Mouse (Mus musculus): ENCODE results near the gene Paqr7. TPM values are rescaled to one million over a fixed set of nuclear protein-coding genes. Genes with fewer than 3 reads are reported as not detected.
"Not testable (repeated sequence)": the region's sequence is repeated elsewhere in the genome, so short reads cannot be mapped to it uniquely, and the experiment has no call there.

The Paqr7 gene
- polyA plus RNA-seq, 1 experiment = 29.4 TPM

DNA sequence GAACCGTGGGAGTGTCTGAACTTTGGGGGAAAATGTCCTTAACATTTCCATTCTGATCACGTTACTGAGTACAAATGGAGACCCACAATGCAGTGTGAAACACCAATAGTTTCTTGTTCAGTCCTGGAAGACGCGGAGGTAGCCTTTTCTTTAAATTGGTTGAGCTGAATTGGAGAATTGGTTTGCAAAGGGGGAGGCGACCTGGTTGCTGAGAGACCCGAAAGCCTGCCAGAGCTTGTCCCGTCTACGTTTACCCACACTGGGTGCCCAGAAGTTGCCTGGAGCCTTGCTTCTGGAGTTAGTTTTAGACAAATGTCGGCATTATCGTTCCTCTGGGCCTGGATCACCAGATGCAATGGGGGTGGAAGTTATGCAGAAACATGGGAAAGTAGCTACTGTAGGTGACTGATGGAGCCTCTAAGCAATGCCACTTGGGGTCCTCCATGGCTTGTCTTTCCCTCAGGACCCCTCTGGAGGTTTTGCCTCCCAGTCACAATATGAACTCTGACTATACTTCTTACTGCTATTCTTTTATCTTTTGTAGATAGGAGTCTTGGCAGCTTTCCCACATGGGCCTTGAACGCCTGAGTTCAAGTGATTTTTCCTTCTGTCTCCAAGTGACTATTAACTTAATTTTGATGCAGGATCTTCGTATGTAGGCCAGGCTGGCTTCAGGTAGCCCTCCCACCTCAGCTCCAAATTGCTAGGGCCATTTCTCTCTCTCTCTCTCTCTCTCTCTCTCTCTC, 1.7 kb downstream of the Paqr7 start:
- no peak overlapping the region for H3K27ac ChIP-seq (ENCODE audit: insufficient read depth, low read length)
- WGBS = 78% methylated on average over 12 of the region's 12 CpGs

DNA sequence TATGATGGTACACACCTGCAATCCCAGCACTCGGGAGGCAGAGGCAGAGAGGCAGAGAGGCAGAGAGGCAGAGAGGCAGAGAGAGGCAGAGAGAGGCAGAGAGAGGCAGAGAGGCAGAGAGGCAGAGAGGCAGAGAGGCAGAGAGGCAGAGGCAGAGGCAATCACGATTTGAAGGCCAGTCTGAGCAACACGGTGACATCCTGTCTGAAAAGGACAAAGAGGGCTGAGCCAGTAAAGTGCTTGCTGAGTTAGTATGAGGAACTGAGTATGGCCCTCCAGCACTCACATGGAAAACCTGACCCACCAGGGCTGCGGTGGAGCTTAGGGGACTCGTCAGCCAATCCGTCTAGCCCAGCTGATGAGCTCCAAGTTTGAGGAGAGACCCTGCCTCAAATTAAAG, 2.5 kb downstream of the Paqr7 start:
- peaks cover 17% of the 10 kb centered on the region; the same call in 1 of the 2 replicates for H3K4me1 ChIP-seq (ENCODE audit: control insufficient read depth, insufficient read depth, insufficient read length)
- not testable (repeated sequence) for H3K4me3 ChIP-seq (ENCODE audit: extremely low read depth, insufficient read depth, insufficient read length); DNase-seq (ENCODE audit: low read depth in 1 of 2, low spot score in 2 of 2); H3K36me3 ChIP-seq (ENCODE audit: control insufficient read depth, insufficient read depth, low read length); H3K27ac ChIP-seq (ENCODE audit: insufficient read depth, low read length); H3K27me3 ChIP-seq (ENCODE audit: control insufficient read depth, insufficient read depth, low read length)
- 58% methylated on average over 6 of the region's 6 CpGs for WGBS

More for the DNA sequence above, 1.7 kb downstream of the Paqr7 start:
- Histone ChIP-seq H3K27me3 (ENCODE audit: control insufficient read depth, insufficient read depth, low read length) (no peaks in the 10 kb centered on the region), H3K36me3 (ENCODE audit: control insufficient read depth, insufficient read depth, low read length) (no peaks in the 10 kb centered on the region), H3K4me3 (ENCODE audit: extremely low read depth, insufficient read depth, insufficient read length) (no peak overlapping the region), H3K4me1 (ENCODE audit: control insufficient read depth, insufficient read depth, insufficient read length) (peaks cover 17% of the 10 kb centered on the region; the same call in 1 of the 2 replicates)
- no peak for DNase-seq (ENCODE audit: low read depth in 1 of 2, low spot score in 2 of 2)
- TF ChIP-seq POLR2A (IDR thresholded peaks at IDR 0.05; ENCODE audit: low read depth, low read length) (no peak), CTCF (IDR thresholded peaks at IDR 0.05; ENCODE audit: extremely low read depth, insufficient read depth, insufficient read length, insufficient replicate concordance) (no peak)

DNA sequence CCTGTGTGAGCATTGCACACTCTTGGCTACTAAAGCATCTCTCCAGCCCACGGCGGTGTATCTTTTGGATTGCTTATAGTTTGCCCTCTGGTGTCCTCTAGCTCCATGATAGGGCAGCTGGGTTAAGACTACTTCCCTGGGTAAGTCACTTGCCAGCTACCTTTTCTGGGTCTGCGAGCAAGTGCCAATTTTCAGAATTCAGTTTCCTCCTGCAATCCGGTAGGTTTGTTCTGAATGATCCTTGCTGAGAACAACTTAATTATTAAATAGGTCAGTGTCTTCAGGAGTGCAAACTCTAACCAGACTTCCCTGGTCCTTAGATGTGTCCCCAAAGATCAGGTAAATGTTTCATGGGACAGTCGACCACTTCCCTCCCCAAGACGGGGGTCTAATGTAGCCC, 4.6 kb downstream of the Paqr7 start:
- no peak overlapping the region for H3K4me3 ChIP-seq (ENCODE audit: extremely low read depth, insufficient read depth, insufficient read length)
- peaks cover 4% of the 10 kb centered on the region; the same call in 1 of the 2 replicates for H3K4me1 ChIP-seq (ENCODE audit: control insufficient read depth, insufficient read depth, insufficient read length)
- no peak for DNase-seq (ENCODE audit: low read depth in 1 of 2, low spot score in 2 of 2)
- H3K27ac ChIP-seq (ENCODE audit: insufficient read depth, low read length) = no peak overlapping the region
- H3K27me3 ChIP-seq (ENCODE audit: control insufficient read depth, insufficient read depth, low read length) = no peaks in the 10 kb centered on the region
- H3K36me3 ChIP-seq (ENCODE audit: control insufficient read depth, insufficient read depth, low read length) = no peaks in the 10 kb centered on the region
- 94% methylated on average over 6 of the region's 6 CpGs for WGBS
- TF ChIP-seq CTCF (IDR thresholded peaks at IDR 0.05; ENCODE audit: extremely low read depth, insufficient read depth, insufficient read length, insufficient replicate concordance) (no peak), POLR2A (IDR thresholded peaks at IDR 0.05; ENCODE audit: low read depth, low read length) (no peak)

DNA sequence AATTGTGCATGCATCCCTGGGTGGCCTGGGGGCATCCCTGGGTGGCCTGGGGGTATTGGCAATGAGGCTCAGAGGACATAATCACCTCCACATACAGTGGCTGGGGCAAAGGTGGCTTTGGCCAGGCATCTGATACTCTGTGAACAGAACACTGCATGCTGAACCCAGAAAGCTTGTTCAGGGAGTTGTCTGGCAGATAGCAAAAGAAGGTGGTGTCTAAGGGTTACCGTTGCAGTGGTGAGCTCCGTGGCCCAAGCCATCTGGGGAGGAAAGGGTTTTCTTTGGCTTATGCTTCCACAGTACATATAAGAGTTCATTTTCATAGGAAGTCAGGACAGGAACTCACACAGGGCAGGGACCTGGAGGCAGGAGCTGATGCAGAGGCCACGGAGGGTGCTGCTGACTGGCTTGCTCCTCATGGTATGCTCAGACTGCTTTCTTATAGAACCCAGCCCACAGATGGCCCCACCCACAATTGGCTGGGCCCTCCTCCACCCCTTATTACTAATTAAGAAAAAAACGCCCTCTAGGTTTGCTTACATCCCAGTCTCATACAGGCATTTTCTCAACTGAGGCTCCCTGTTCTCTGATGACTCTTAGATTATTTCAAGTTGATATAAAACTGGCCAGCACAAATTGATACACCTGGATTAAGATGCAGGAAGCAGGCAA, 7.3 kb downstream of the Paqr7 start:
- no peak for TF ChIP-seq POLR2A (IDR thresholded peaks at IDR 0.05; ENCODE audit: low read depth, low read length)
- TF ChIP-seq CTCF (IDR thresholded peaks at IDR 0.05; ENCODE audit: extremely low read depth, insufficient read depth, insufficient read length, insufficient replicate concordance) = no peak
- H3K36me3 ChIP-seq (ENCODE audit: control insufficient read depth, insufficient read depth, low read length) = no peaks in the 10 kb centered on the region; the same call in 1 of the 2 replicates
- DNase-seq (ENCODE audit: low read depth in 1 of 2, low spot score in 2 of 2) = no peak
- no peak overlapping the region for H3K27ac ChIP-seq (ENCODE audit: insufficient read depth, low read length)
- no peaks in the 10 kb centered on the region for H3K27me3 ChIP-seq (ENCODE audit: control insufficient read depth, insufficient read depth, low read length)
- H3K4me1 ChIP-seq (ENCODE audit: control insufficient read depth, insufficient read depth, insufficient read length) = no peaks in the 10 kb centered on the region
- 77% methylated on average over 4 of the region's 4 CpGs for WGBS
- no peak overlapping the region for H3K4me3 ChIP-seq (ENCODE audit: extremely low read depth, insufficient read depth, insufficient read length)

DNA sequence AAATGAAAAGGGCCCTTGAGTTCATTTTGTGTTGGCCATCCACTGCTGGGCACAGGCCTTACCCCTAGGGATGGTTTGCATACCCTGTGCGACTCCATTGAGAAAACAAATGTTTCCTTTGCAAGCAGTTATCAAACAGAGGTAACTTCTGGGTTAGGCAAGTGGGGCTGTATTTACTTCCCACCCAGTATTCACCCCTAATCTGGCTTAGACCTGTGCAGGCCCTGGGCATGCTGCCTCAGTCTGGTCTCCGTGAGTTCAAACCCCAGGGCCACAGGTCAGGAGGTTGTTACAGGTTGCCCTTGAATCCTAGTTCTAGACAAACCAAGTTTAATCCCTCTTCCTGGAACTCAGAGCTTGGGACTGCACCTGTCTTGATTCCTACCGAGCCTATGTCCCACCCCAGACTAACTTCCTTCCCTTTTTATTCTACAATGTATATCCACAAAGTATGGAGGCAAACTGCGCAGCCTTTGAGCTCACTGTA, 8.8 kb downstream of the Paqr7 start:
- no peaks in the 10 kb centered on the region for H3K4me1 ChIP-seq (ENCODE audit: control insufficient read depth, insufficient read depth, insufficient read length)
- TF ChIP-seq CTCF (IDR thresholded peaks at IDR 0.05; ENCODE audit: extremely low read depth, insufficient read depth, insufficient read length, insufficient replicate concordance) (no peak), POLR2A (IDR thresholded peaks at IDR 0.05; ENCODE audit: low read depth, low read length) (no peak)
- no peak overlapping the region for H3K4me3 ChIP-seq (ENCODE audit: extremely low read depth, insufficient read depth, insufficient read length)
- no peaks in the 10 kb centered on the region; the same call in 1 of the 2 replicates for H3K36me3 ChIP-seq (ENCODE audit: control insufficient read depth, insufficient read depth, low read length)
- H3K27me3 ChIP-seq (ENCODE audit: control insufficient read depth, insufficient read depth, low read length) = no peaks in the 10 kb centered on the region
- WGBS = 71% methylated on average over 4 of the region's 4 CpGs
- no peak for DNase-seq (ENCODE audit: low read depth in 1 of 2, low spot score in 2 of 2)
- no peak overlapping the region for H3K27ac ChIP-seq (ENCODE audit: insufficient read depth, low read length)

DNA sequence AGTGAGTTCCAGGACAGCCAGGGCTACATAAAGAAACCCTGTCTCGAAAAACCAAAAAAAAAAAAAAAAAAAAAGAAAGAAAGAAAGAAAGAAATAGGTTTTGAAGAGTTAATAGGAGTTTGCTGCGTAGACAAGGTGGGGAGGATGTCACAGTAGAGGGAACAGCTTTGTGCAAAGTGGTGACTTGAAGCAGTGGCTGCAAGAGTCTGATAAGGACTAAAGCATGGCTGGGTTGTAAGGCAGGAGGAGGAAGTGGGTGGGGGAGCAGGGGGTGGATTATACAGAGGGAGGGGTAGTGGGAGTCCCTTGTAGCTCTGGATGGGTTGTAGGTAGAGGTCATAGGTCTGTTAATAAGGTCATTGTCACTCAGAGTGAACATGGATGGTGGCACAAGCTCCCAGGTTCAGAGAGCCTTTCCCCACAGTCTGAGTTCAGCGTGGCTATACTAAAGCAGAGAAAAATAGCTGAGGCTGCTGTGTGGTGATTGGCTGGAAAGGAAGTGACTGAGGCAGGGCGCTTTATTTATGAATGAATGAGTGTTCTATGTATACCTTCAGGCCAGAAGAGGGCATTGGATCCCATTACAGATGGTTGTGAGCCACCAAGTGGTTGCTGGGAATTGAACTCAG, 9.6 kb downstream of the Paqr7 start:
- no peak for TF ChIP-seq CTCF (IDR thresholded peaks at IDR 0.05; ENCODE audit: extremely low read depth, insufficient read depth, insufficient read length, insufficient replicate concordance)
- TF ChIP-seq POLR2A (IDR thresholded peaks at IDR 0.05; ENCODE audit: low read depth, low read length) = no peak
- WGBS = 54% methylated on average over 3 of the region's 4 CpGs
- H3K36me3 ChIP-seq (ENCODE audit: control insufficient read depth, insufficient read depth, low read length) = no peaks in the 10 kb centered on the region; the same call in 1 of the 2 replicates
- no peak for DNase-seq (ENCODE audit: low read depth in 1 of 2, low spot score in 2 of 2)
- H3K4me1 ChIP-seq (ENCODE audit: control insufficient read depth, insufficient read depth, insufficient read length) = peaks cover under 1% of the 10 kb centered on the region; the same call in 1 of the 2 replicates
- H3K4me3 ChIP-seq (ENCODE audit: extremely low read depth, insufficient read depth, insufficient read length) = no peak overlapping the region
- H3K27me3 ChIP-seq (ENCODE audit: control insufficient read depth, insufficient read depth, low read length) = no peaks in the 10 kb centered on the region
- H3K27ac ChIP-seq (ENCODE audit: insufficient read depth, low read length) = no peak overlapping the region
